In genomic region chr3:153365057-153365755, GRCm38 (mm10) we compare ENCODE assay signal across 24 mouse cellular contexts.
DNase-seq lines count a peak whose midpoint lies in the region; ATAC-seq lines count a peak whose summit lies in the region.
"Had no signal": no experiment of that assay in that cellular context is flagged by ENCODE, and none has a peak within 500 bp of the region (broad histone marks: within the 10 kb centered on the region; RNA-seq: fewer than 3 reads in every experiment).

No protein-coding gene starts in this region.

- no peak overlapping the region for H3K4me3 ChIP-seq in heart, embryonic 10.5 days
- H3K4me3 ChIP-seq in heart, embryonic 11.5 days (ENCODE audit: low read depth, low read length): no peak overlapping the region
- H3K4me3 ChIP-seq in forebrain, embryonic 15.5 days: no peak overlapping the region
- no peak overlapping the region for H3K4me3 ChIP-seq in hindbrain, embryonic 15.5 days
- H3K4me3 ChIP-seq in midbrain, embryonic 16.5 days (ENCODE audit: low read depth, low read length): no peak overlapping the region
- H3K4me3 ChIP-seq: embryonic facial prominence, embryonic 12.5 days; erythroblast, embryonic 14.5 days; left cerebral cortex, adult 2 months had no signal

- 87% methylated on average over 10 of the region's 10 CpGs for WGBS in heart, embryonic 10.5 days
- WGBS in heart, embryonic 11.5 days (ENCODE audit: insufficient replicate concordance): 87% methylated on average over 10 of the region's 10 CpGs
- 16% methylated on average over 10 of the region's 10 CpGs for WGBS in forebrain, embryonic 15.5 days
- WGBS in hindbrain, embryonic 15.5 days: 42% methylated on average over 10 of the region's 10 CpGs
- WGBS in midbrain, embryonic 16.5 days: 39% methylated on average over 10 of the region's 10 CpGs

- peak; percentile 39 for DNase-seq in heart, embryonic 10.5 days (ENCODE audit: low spot score)
- no peak for DNase-seq in thymus, postnatal 10 days (ENCODE audit: low spot score in 2 of 2)
- no peak for DNase-seq in urinary bladder, adult 2 months (ENCODE audit: low spot score)
- no peak for DNase-seq in urinary bladder, postnatal 25 days (ENCODE audit: low spot score)
- DNase-seq: adrenal gland, adult 8-10 months; cerebellum, postnatal 10 days; gastrocnemius, postnatal 36 days; heart, postnatal 10 days; kidney, adult 2 months; kidney, postnatal 10 days; lung, adult 18-20 months; lung, postnatal 14 days; thymus, postnatal 25 days had no signal

- H3K27ac ChIP-seq in heart, embryonic 10.5 days: no peak overlapping the region
- H3K27ac ChIP-seq in heart, embryonic 11.5 days (ENCODE audit: low read depth, low read length): no peak overlapping the region
- no peak overlapping the region for H3K27ac ChIP-seq in forebrain, embryonic 15.5 days (replicated peaks)
- no peak overlapping the region for H3K27ac ChIP-seq in hindbrain, embryonic 15.5 days (replicated peaks)
- no peak overlapping the region; the same call in 1 of the 2 replicates for H3K27ac ChIP-seq in midbrain, embryonic 16.5 days (ENCODE audit: low read length)
- H3K27ac ChIP-seq: embryonic facial prominence, embryonic 12.5 days; left cerebral cortex, adult 2 months; stomach, postnatal 0 days had no signal

- no peaks in the 10 kb centered on the region for H3K9me3 ChIP-seq in heart, embryonic 10.5 days
- H3K9me3 ChIP-seq in heart, embryonic 11.5 days (replicated peaks; ENCODE audit: control insufficient read depth, low read length): no peaks in the 10 kb centered on the region
- H3K9me3 ChIP-seq in forebrain, embryonic 15.5 days: no peaks in the 10 kb centered on the region
- no peaks in the 10 kb centered on the region for H3K9me3 ChIP-seq in hindbrain, embryonic 15.5 days
- no peaks in the 10 kb centered on the region for H3K9me3 ChIP-seq in midbrain, embryonic 16.5 days (replicated peaks; ENCODE audit: control insufficient read depth, low read length, poor library complexity, severe bottlenecking)
- H3K9me3 ChIP-seq: embryonic facial prominence, embryonic 12.5 days had no signal

- H3K9ac ChIP-seq in heart, embryonic 11.5 days (ENCODE audit: low read depth, low read length): no peak overlapping the region
- H3K9ac ChIP-seq in forebrain, embryonic 15.5 days (replicated peaks): no peak overlapping the region
- no peak overlapping the region for H3K9ac ChIP-seq in hindbrain, embryonic 15.5 days
- no peak overlapping the region for H3K9ac ChIP-seq in midbrain, embryonic 16.5 days (ENCODE audit: low read depth, low read length)
- H3K9ac ChIP-seq: embryonic facial prominence, embryonic 12.5 days had no signal

- no peaks in the 10 kb centered on the region for H3K4me1 ChIP-seq in heart, embryonic 10.5 days
- H3K4me1 ChIP-seq in heart, embryonic 11.5 days (ENCODE audit: control insufficient read depth, insufficient read depth, low read length): no peaks in the 10 kb centered on the region
- peaks cover 11% of the 10 kb centered on the region for H3K4me1 ChIP-seq in forebrain, embryonic 15.5 days
- peaks cover 21% of the 10 kb centered on the region for H3K4me1 ChIP-seq in hindbrain, embryonic 15.5 days (replicated peaks)
- peaks cover 12% of the 10 kb centered on the region; the same call in 1 of the 2 replicates for H3K4me1 ChIP-seq in midbrain, embryonic 16.5 days (ENCODE audit: control insufficient read depth, insufficient read depth, low read length)
- H3K4me1 ChIP-seq: embryonic facial prominence, embryonic 12.5 days had no signal

- no peak for ATAC-seq in heart, embryonic 11.5 days (replicated peaks; ENCODE audit: insufficient number of reproducible peaks, low FRiP score, low TSS enrichment)
- ATAC-seq in forebrain, embryonic 15.5 days (replicated peaks): peak; percentile 66
- peak; percentile 74; the same call in 1 of the 2 replicates for ATAC-seq in hindbrain, embryonic 15.5 days (ENCODE audit: low FRiP score, low read depth)
- peak; percentile 76; the same call in 1 of the 2 replicates for ATAC-seq in midbrain, embryonic 16.5 days
- ATAC-seq: CD4-positive, CD25-positive, alpha-beta regulatory T cell, adult 4 months; Patski had no signal

- H3K4me2 ChIP-seq in heart, embryonic 11.5 days: no peak overlapping the region
- H3K4me2 ChIP-seq in forebrain, embryonic 15.5 days (replicated peaks): no peak overlapping the region
- H3K4me2 ChIP-seq in hindbrain, embryonic 15.5 days: no peak overlapping the region
- H3K4me2 ChIP-seq in midbrain, embryonic 16.5 days (ENCODE audit: low read length): no peak overlapping the region
- H3K4me2 ChIP-seq: embryonic facial prominence, embryonic 12.5 days; liver, embryonic 11.5 days had no signal

- H3K36me3 ChIP-seq in heart, embryonic 10.5 days: no peaks in the 10 kb centered on the region
- no peaks in the 10 kb centered on the region for H3K36me3 ChIP-seq in heart, embryonic 11.5 days (ENCODE audit: control insufficient read depth, insufficient read depth, low read length)
- no peaks in the 10 kb centered on the region for H3K36me3 ChIP-seq in forebrain, embryonic 15.5 days
- no peaks in the 10 kb centered on the region for H3K36me3 ChIP-seq in hindbrain, embryonic 15.5 days
- H3K36me3 ChIP-seq in midbrain, embryonic 16.5 days (ENCODE audit: control insufficient read depth, insufficient read depth, low read length): no peaks in the 10 kb centered on the region
- H3K36me3 ChIP-seq: embryonic facial prominence, embryonic 12.5 days had no signal

- no peaks in the 10 kb centered on the region for H3K27me3 ChIP-seq in heart, embryonic 10.5 days (ENCODE audit: insufficient read depth, poor library complexity, severe bottlenecking)
- H3K27me3 ChIP-seq in heart, embryonic 11.5 days (ENCODE audit: control insufficient read depth, insufficient read depth, low read length): no peaks in the 10 kb centered on the region
- no peaks in the 10 kb centered on the region for H3K27me3 ChIP-seq in forebrain, embryonic 15.5 days
- no peaks in the 10 kb centered on the region for H3K27me3 ChIP-seq in hindbrain, embryonic 15.5 days
- no peaks in the 10 kb centered on the region for H3K27me3 ChIP-seq in midbrain, embryonic 16.5 days (ENCODE audit: control insufficient read depth, insufficient read depth, low read depth, low read length)
- H3K27me3 ChIP-seq: embryonic facial prominence, embryonic 12.5 days; Patski had no signal
